Mouse (Mus musculus): ENCODE results near the gene Pcdh19. TPM values are rescaled to one million over a fixed set of nuclear protein-coding genes. Genes with fewer than 3 reads are reported as not detected.

Gene Pcdh19
- total and polyA plus RNA-seq, 3 experiments: not detected

- Histone ChIP-seq H3K4me3 (replicated peaks in 1 of 3; ENCODE audit: low read depth in 2 of 3, low read length in 2 of 3, poor library complexity in 1 of 3) (no peak overlapping the region), H3K9me3 (replicated peaks; ENCODE audit: low read length) (peaks cover 7% of the 10 kb centered on the region), H3K9ac (ENCODE audit: insufficient read depth, low read depth) (no peak overlapping the region), H3K27me3 (replicated peaks) (no peaks in the 10 kb centered on the region), H3K4me1 (ENCODE audit: control insufficient read depth in 1 of 2, insufficient read depth in 2 of 2) (no peaks in the 10 kb centered on the region), H3K79me2 (replicated peaks; ENCODE audit: control insufficient read depth, extremely low read depth, insufficient read depth, poor library complexity, severe bottlenecking) (no peaks in the 10 kb centered on the region), H3K36me3 (replicated peaks in 1 of 2; ENCODE audit: control insufficient read depth in 1 of 2, insufficient read depth in 1 of 2, low read length in 1 of 2) (no peaks in the 10 kb centered on the region), H3K4me2 (ENCODE audit: insufficient read depth, low read depth, poor library complexity, severe bottlenecking) (no peak overlapping the region), H3K27ac (ENCODE audit: insufficient read depth, low read depth) (no peak overlapping the region)
- dilution Hi-C loops (cut with MboI; ENCODE audit: extremely low pct_ligation_motif_present, extremely low pct_unique_long_range_greater_than_20kb, low sequenced_read_pairs): no loop called here
- in situ Hi-C loops (cut with MboI; ENCODE audit: low pct_ligation_motif_present, low pct_unique_long_range_greater_than_20kb, low sequenced_read_pairs): no loop called here
- no peak for DNase-seq (ENCODE audit: extremely low read depth)
- TF ChIP-seq NRF1 (IDR thresholded peaks at IDR 0.05; ENCODE audit: low read depth, low read length) (no peak), IRF4 (IDR thresholded peaks at IDR 0.05; ENCODE audit: low read depth, low read length) (no peak), USF1 (IDR thresholded peaks at IDR 0.05; ENCODE audit: low read depth, low read length) (no peak), CHD1 (IDR thresholded peaks at IDR 0.05; ENCODE audit: low read depth, low read length) (no peak), CHD2 (IDR thresholded peaks at IDR 0.05; ENCODE audit: low read length) (no peak), BHLHE40 (IDR thresholded peaks at IDR 0.05; ENCODE audit: low read depth, low read length) (no peak), KAT2A (IDR thresholded peaks at IDR 0.05; ENCODE audit: insufficient replicate concordance, low read length) (no peak), EP300 (IDR thresholded peaks at IDR 0.05; ENCODE audit: low read length) (no peak), MAX (IDR thresholded peaks at IDR 0.05; ENCODE audit: low read length) (no peak), SIN3A (IDR thresholded peaks at IDR 0.05; ENCODE audit: low read length) (no peak), ZKSCAN1 (IDR thresholded peaks at IDR 0.05; ENCODE audit: borderline replicate concordance, low read depth, low read length) (no peak), ZNF384 (IDR thresholded peaks at IDR 0.05; ENCODE audit: low read depth, low read length) (no peak), MAFK (IDR thresholded peaks at IDR 0.05; ENCODE audit: insufficient replicate concordance, low read length) (no peak), MEF2A (IDR thresholded peaks at IDR 0.05; ENCODE audit: borderline replicate concordance, low read depth, low read length) (no peak), ELF1 (IDR thresholded peaks at IDR 0.05; ENCODE audit: low read depth, low read length) (no peak), ZC3H11A (IDR thresholded peaks at IDR 0.05; ENCODE audit: low read depth, low read length) (no peak), TBP (conservative IDR thresholded peaks at IDR 0.05; ENCODE audit: low read depth, low read length) (no peak), SMC3 (IDR thresholded peaks at IDR 0.05; ENCODE audit: low read depth, low read length) (no peak)
Observed at GRCm38 (mm10) chrX:133692392-133692790, 3.6 kb upstream of the Pcdh19 start.

- peak; percentile 71 for DNase-seq (ENCODE audit: extremely low read depth)
- no peaks in the 10 kb centered on the region for H3K4me1 ChIP-seq (ENCODE audit: control insufficient read depth in 1 of 2, insufficient read depth in 2 of 2)
- H3K9me3 ChIP-seq (replicated peaks; ENCODE audit: low read length): peaks cover 7% of the 10 kb centered on the region
- in situ Hi-C loops (cut with MboI; ENCODE audit: low pct_ligation_motif_present, low pct_unique_long_range_greater_than_20kb, low sequenced_read_pairs) (no loop called here), dilution Hi-C loops (cut with MboI; ENCODE audit: extremely low pct_ligation_motif_present, extremely low pct_unique_long_range_greater_than_20kb, low sequenced_read_pairs) (no loop called here)
- H3K79me2 ChIP-seq (replicated peaks; ENCODE audit: control insufficient read depth, extremely low read depth, insufficient read depth, poor library complexity, severe bottlenecking): no peaks in the 10 kb centered on the region
- no peak overlapping the region; the same call in 1 of the 2 replicates for H3K9ac ChIP-seq (ENCODE audit: insufficient read depth, low read depth)
- peak overlapping the region in 2 of 3 experiments; percentile 32 to 42 for H3K4me3 ChIP-seq (replicated peaks in 1 of 3; ENCODE audit: low read depth in 2 of 3, low read length in 2 of 3, poor library complexity in 1 of 3)
- H3K36me3 ChIP-seq (replicated peaks in 1 of 2; ENCODE audit: control insufficient read depth in 1 of 2, insufficient read depth in 1 of 2, low read length in 1 of 2): no peaks in the 10 kb centered on the region
- H3K27me3 ChIP-seq (replicated peaks): no peaks in the 10 kb centered on the region
- H3K4me2 ChIP-seq (ENCODE audit: insufficient read depth, low read depth, poor library complexity, severe bottlenecking): peak overlapping the region; percentile 91
- no peak overlapping the region for H3K27ac ChIP-seq (ENCODE audit: insufficient read depth, low read depth)
- peak; percentile 36; the same call in 1 of the 2 replicates for TF ChIP-seq ELF1 (IDR thresholded peaks at IDR 0.05; ENCODE audit: low read depth, low read length)
- TF ChIP-seq USF2 (conservative IDR thresholded peaks at IDR 0.05; ENCODE audit: low read depth, low read length): no peak
- TF ChIP-seq SMC3 (IDR thresholded peaks at IDR 0.05; ENCODE audit: low read depth, low read length): peak; percentile 41; the same call in 1 of the 2 replicates
- TF ChIP-seq TCF12 (IDR thresholded peaks at IDR 0.05; ENCODE audit: low read depth, low read length): no peak
- peak; percentile 77 for TF ChIP-seq RAD21 (IDR thresholded peaks at IDR 0.05; ENCODE audit: low read depth, low read length)
- peak; percentile 17 to 61; a peak in 2 of 4 replicates for TF ChIP-seq CTCF (conservative IDR thresholded peaks at IDR 0.05 in 1 of 2, IDR thresholded peaks at IDR 0.05 in 1 of 2; ENCODE audit: low read depth in 2 of 2, low read length in 2 of 2)
- no peak for TF ChIP-seq ZKSCAN1 (IDR thresholded peaks at IDR 0.05; ENCODE audit: borderline replicate concordance, low read depth, low read length)
- no peak for TF ChIP-seq ZNF384 (IDR thresholded peaks at IDR 0.05; ENCODE audit: low read depth, low read length)
- TF ChIP-seq MXI1 (IDR thresholded peaks at IDR 0.05; ENCODE audit: low read depth, low read length): no peak
- no peak for TF ChIP-seq NELFE (IDR thresholded peaks at IDR 0.05; ENCODE audit: low read depth, low read length)
Observed at GRCm38 (mm10) chrX:133691581-133692391, 3.0 kb upstream of the Pcdh19 start.

Measured in CH12.LX (cell line).